Mouse (Mus musculus) regulatory T cell (primary cell): Measurements from ENCODE around the gene Rnf220.

Source experiments
- in situ Hi-C: fragments of 300-600 bp; cut with MboI, MseI; formaldehyde crosslinking; loops from one replicate; pipeline ENCODE4 v1.15.1; 2025; ENCODE audit warnings: high pct_unique_total_duplicates

Gene Rnf220

DNA sequence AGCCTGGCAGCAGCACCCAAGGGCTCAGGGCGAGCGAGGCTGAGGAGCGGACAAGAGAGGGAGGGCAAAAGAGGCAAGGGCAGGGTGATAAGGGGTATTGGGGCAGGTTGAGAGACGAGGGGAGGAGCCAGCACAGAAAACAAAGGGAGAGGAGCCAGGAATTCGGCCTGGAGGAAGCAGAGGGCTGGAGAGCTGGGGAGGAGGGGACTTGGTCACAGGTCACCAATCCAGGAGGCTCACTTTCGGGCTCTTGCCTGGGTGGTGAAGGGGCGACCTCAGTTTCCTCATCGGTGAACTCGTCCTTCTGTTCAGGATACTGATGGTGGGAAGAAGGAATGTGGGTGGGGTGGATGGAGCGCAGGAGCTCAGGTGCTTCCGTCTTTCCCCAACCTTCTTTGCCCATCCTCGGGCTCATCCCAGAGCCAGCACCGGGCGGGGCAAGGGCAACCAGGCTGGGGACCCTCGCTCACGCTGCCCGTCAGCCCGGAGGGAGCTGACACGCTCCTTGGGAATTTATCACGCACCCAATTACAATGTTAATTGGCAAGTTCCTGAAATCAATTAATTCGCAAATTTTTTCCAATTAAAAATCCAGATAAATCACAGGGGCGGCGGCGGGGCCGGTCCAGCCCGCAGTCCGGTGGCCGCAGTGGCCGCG is 193.1 kb downstream of the Rnf220 start:
- in situ Hi-C loops = no loop called here

GRCm38 (mm10) chr4:117302027-117302806 is 194.6 kb downstream of the Rnf220 start:
- in situ Hi-C loops = no loop called here

- in situ Hi-C loops = no loop called here
Observed at GRCm38 (mm10) chr4:117299921-117300320, 196.9 kb downstream of the Rnf220 start.

GRCm38 (mm10) chr4:117297819-117298218 is 199.0 kb downstream of the Rnf220 start:
- in situ Hi-C loops = no loop called here

DNA sequence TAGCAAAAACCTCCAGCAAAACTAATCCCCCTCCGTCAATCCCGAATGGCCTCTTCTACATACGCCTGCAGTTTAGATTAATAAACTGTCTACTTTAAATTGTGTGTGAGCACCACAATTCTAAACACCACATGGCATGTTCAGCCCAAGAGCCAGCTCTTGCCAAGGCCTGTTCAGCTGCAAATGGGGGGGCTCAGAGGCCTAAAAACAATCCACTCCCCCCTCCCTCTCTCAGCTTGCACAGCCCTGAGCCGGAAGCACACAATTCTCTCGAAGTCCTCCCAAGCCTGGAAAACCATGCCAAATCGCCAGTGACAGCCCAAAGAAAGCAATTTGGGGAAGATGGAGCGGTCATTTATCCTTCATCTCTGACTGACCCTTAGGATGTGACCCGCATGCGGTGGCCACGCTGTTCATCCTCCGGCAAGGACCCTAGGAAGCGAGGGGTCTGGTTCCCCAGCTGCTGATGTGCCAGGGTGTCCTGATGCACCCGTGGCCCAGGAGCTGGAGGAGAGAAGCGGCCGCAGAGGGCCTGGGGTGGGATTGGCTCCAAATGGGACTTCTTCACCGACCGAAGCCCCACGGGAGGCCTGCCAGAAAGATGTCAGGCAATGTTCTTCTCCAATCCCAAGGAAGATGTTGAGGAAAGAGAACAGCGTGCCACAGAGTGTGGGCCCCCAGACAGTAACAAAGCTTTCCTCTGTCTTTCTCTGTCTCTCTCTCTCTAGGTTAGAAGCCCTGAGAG is 199.8 kb downstream of the Rnf220 start:
- in situ Hi-C loops = no loop called here

DNA sequence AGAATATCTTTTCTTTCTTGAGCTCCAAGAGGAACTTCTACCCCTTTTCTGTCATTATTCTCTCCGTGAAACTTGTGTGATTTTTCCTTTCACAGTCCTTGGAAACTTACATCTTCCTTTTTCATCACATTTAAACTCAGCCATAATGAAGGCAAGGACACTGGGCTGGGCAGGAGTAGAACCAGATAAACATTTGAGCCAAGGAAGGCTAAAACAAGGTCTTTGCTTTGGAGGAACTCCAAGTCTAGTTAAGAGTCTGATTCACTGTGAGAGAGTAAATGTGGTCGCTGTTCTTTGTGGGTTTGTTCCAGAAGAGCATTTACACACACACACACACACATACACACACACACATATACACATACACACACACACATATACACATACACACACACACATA is 205.2 kb downstream of the Rnf220 start:
- in situ Hi-C loops = no loop called here

- in situ Hi-C loops = no loop called here
Observed at GRCm38 (mm10) chr4:117288927-117289801, 207.7 kb downstream of the Rnf220 start.

GRCm38 (mm10) chr4:117288277-117288926 is 208.4 kb downstream of the Rnf220 start:
- in situ Hi-C loops = no loop called here

DNA sequence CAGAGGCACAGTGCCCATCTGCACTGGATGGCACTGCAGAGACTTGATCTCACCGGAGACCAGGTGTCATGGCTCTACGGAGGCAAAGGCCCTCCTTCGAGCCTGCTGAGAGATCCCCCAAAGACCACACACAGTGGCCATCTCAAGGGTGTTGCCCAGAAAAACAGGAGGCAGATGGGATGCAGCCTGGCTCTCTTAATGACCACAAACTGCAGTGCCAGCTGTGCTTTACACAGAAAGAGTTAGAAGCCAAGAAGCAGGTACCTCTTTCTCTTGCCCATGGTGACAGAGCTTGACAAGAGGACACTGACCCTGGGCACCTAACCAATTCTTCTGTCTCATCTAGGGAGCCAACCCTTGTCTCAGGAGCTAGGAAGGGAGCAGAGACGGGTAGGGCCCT is 212.5 kb downstream of the Rnf220 start:
- in situ Hi-C loops = no loop called here

- in situ Hi-C loops = no loop called here
Observed at GRCm38 (mm10) chr4:117283271-117284191, 213.3 kb downstream of the Rnf220 start.

GRCm38 (mm10) chr4:117281090-117281845 is 215.6 kb downstream of the Rnf220 start:
- in situ Hi-C loops = no loop called here

- in situ Hi-C loops = no loop called here
Observed at GRCm38 (mm10) chr4:117280397-117280930, 216.4 kb downstream of the Rnf220 start.

DNA sequence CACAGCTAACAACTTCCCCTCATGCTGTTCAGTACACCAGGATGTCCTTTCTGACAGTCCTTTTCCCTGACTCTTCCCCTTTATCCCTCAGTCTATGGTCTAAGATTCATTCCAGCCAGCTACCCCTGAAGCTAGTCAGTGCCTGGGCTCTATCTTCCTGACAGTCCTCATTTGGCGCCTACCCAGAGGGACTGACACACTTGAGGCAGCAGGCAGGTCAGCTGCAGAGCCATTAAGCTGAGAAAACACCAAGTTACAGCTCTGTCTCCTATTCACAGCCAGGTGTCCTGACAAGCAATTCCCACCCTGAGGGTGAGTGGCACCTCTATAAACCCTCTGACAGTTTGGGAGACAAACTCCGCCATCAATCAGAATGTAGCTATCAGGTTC is 217.6 kb downstream of the Rnf220 start:
- in situ Hi-C loops = no loop called here

DNA sequence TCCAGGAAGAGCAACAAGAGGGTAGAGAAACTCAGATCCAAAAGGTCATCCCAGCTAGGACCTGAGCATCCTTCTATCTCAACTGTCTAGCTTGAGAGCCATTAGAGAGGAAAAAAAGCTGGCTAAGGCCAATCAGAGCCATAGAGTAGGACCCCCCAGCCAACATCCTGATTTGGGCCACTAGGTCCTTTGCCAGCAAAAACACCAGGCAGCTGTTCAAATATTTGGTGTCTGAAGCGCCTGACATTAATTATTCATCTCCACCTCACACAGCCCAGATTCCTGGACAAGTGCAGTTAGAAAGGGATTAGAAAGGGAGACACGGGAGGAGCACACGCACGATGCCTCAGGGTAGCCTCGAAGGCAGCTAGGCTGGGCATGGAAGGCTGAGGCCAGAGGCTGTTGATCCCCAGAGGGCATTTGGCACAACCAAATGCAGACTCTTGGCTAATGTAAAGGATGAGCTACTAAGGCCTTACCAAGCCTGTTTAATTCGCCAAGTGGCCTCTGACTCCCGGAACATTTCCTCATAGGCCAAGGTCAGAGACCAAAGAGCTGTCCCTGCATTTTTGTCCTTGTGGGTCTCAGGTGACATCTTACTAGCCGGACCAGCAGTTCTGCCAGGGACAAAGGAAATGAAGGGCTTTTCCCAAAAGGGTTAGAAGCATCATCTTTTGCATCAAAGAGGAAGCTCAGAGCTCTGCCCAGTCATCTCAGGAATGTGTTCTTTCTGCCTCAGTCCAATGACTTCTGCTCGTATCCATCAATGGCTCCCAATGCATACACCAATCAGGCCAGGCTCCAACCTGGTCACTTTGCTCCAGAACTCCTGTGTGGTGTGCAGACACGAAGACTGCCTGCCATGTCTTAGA is 218.2 kb downstream of the Rnf220 start:
- in situ Hi-C loops = no loop called here

DNA sequence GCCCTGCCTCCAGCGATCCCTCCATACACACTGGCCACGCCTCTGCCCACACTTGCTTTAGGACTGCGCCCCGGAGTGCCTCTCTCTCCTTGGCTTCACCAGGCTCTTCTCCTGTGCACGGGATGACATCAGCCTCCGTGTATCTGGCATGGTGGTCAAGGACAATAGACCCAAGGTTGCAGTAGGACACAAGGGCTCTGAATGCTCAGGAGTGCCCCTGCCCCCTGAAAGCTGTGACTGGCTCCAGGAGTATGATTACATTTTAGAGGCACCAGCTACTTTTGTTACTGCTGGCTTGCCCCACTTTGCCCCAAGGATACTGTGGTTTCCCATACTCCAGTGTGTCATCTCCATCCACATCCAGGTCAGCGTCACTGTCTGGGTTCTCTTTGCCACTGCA is 219.2 kb downstream of the Rnf220 start:
- in situ Hi-C loops = no loop called here

GRCm38 (mm10) chr4:117277021-117277420 is 219.8 kb downstream of the Rnf220 start:
- in situ Hi-C loops = no loop called here

DNA sequence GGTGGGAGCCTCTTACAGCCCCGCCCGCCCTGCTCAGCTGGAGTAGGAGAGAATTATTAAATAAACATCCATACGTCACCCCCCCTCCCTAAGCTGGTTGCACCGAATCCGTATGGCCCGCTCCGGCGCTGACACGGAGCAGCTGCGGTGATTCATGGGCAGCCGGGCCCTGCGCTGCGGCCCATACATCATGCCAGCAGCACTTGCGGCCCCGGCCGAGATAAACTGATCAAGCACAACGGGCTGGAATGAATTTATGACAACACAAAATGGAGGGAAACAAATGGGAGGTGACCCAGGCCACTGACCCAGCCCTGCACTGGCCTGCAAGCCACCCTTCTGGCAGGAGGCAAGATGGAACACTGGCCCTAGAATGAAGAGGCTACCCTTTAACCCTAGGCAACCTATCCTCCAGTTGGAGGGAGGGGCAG is 220.6 kb downstream of the Rnf220 start:
- in situ Hi-C loops = no loop called here

- in situ Hi-C loops = no loop called here
Observed at GRCm38 (mm10) chr4:117274720-117275119, 222.1 kb downstream of the Rnf220 start.
